Mouse (Mus musculus) kidney, postnatal 4 days (tissue): ENCODE data around the gene Dync1i2.

Experiments
- DNase-seq, 2 experiments: peaks; one replicate each; pipeline ENCODE4 v3.0.0; 2021; ENCODE audit warnings: mixed read lengths in 2 of 2

The Dync1i2 gene

DNA sequence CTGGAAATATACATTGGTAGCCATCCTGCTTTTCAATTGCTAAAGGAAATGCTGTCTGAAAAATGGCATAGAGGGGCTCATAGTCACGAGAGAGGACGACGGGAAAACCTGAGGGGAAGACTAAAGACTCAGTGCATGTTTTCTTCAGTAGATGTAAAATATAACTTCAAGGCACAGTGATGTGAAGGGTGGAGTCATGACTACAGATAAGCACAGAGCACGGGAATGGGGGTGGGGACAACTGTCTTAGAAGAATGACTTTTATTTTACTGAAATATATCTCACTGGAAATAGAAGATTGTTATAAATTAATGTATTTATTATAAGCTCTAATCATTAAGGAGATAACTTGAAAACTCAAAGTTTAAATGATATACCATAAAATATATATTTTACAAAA, 58.6 kb downstream of the Dync1i2 start:
- DNase-seq = no peak

DNA sequence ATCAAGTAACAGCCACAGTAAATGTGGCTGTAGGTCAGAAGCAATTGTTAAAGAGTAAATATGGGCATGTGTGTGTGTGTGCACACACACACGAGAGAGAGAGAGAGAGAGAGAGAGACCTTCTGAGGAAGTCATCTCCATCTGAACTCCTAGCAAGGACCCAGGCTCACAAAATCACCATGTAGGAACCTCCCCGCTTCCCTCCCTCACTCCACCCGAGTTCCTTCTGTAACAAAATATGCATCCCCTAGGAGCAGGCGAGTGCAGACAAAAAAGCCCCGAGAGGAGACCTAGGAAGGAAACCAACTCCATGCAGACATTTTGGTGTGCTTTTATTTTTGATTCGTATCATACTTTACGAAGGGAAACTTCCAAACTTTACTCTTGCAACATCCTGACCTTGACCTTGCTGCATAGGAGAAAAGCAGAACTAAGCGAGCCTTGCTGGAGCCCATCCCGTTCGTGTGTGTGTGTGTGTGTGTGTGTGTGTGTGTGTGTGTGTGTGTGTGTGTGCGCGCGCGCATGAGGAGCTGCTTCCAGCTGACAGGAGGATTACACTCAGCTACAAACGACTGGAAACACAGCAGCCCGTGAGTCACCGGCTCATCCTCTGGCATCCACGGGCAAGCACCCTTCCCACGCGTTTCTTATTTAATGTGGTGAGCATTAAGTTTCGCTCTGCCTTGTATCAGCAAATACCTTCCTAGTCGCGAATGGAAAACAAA, 62.6 kb downstream of the Dync1i2 start:
- DNase-seq = peak; percentile 60 to 69

GRCm38 (mm10) chr2:71275734-71276133, 64.2 kb downstream of the Dync1i2 start:
- DNase-seq = no peak

DNA sequence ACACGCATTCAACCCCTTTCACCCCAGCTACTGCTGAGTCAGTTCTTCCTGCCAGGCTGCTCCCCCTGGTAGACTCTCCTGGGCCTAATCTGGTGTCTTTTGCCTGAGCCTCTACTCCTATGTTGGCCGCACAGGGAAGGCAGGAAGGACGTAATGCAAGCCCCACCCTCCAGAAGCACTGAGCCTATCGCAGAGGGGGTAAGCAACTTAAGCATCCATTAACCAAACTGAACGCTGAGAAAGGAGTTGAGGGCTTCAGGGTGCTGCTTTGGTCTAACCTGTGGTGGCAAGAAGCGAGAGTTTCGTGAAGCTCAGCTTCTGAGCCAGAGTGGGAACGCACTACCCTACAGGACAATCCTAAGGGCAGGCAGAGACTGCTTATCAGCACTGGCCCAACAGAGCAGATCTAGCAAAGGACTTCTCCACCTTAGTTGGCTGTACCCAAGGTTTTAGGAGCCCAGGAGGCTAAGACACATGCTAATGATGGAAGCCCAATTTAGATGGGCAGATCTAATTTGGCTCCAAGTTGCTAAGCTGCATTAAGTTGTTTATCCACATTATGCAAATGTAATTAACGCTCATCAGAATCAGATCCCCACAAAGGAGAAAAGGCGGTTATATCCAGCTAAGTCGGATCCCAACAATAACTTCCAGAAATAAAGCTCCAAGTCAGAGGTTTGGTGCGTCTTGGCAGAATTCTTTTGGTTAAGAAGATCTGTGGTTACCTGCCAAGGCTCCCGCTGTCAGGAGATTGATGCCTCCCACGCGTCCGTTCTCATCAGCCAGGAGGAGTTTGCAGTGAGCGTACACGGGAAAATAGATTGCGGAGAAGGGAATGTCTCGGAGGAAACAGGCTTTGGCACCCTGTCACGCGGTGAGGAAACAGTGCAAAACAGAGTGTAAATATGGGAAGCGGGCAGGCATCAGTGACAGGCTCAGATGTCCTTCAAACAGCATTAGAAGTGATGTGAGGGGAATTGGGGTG, 67.6 kb downstream of the Dync1i2 start:
- peak in 1 of 2 experiments; percentile 32 for DNase-seq

DNA sequence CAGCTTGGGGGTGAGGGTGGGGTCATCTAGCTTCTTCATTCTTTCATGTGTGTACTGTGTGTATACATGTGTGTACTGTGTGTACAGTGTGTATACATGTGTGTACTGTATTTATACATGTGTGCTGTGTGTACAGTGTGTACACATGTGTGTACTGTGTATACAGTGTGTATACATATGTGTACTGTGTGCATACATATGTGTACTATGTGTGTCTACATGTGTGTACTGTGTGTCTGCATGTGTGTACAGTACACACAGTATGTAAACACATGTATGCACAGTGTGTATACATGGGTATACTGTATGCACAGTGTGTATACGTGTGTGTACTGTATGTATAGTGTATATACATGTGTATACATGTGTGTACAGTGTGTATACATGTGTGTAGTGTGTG, 70.5 kb downstream of the Dync1i2 start:
- no peak for DNase-seq

DNA sequence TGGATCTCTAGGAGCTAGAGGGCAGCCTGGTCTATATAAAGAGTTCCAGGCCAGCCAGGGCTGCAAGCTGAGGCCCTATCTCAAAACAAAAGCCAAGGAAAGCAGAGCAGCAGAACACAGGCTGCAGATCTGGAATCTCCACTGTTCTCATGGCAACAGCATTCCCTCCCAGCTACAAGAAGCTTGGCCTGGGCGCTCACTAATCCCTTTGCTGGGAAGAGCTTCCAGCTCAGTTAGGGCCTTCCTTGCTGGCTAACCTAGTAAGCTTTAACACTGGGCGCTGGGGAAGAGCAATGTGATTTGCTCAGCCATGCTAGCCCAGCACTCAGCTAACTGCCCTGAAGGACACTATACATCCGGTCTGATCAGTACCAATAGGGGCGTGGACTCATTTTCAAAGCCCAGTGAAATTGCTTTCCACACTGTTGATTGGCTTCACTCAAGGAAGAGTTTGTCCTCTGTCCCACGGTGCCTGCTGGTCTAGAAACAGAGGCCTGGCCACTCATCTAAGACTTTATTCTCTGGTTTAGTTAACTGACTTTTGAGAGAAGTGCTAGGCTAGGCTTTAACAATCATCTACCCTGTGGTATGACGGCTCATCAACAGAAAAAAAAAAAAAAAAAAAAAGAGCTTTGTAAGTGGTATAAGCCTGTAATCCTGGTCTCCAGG, 78.7 kb downstream of the Dync1i2 start:
- peak in 1 of 2 experiments; percentile 43 for DNase-seq

GRCm38 (mm10) chr2:71291566-71291965, 80.1 kb downstream of the Dync1i2 start:
- peak in 1 of 2 experiments; percentile 40 for DNase-seq

GRCm38 (mm10) chr2:71293983-71294382, 82.5 kb downstream of the Dync1i2 start:
- DNase-seq = no peak

DNA sequence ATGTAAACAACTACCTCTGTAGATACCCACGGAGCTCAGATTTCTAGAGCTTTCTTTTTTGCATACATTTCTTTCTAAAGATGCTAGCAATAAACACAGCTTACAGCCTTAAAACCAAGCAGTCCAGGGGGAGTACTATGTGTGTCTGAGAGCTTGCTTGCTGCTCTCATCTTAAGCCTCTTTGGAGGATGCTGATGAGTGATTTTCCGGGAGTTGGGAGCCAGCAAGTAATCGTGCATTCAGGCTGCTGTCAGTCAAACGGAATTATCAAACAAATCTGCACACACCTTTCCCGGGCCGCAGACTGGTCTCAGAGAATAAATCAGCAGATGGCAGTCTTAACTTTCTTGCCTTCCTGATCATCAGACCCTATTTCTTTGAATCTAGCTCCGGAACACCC, 83.0 kb downstream of the Dync1i2 start:
- DNase-seq = no peak

DNA sequence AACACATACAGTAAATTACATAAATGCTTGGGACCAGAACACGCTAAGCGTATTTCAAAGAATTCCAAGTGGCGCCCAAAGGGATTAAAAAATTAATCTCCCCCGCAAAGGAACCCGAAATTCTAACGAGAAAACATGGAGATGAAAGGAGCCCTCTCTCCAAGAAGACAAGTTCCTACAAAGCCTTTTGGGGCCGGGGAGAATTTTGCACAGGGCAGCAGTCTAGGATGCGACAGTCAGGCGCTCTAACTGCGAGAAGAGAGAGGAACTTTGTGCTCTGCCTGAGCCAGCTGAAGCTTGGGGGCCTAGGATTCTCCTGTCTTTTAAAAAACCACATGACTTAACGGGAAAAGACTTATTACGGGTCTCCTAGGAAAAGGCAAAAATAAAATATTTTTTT, 84.3 kb downstream of the Dync1i2 start:
- DNase-seq = no peak

DNA sequence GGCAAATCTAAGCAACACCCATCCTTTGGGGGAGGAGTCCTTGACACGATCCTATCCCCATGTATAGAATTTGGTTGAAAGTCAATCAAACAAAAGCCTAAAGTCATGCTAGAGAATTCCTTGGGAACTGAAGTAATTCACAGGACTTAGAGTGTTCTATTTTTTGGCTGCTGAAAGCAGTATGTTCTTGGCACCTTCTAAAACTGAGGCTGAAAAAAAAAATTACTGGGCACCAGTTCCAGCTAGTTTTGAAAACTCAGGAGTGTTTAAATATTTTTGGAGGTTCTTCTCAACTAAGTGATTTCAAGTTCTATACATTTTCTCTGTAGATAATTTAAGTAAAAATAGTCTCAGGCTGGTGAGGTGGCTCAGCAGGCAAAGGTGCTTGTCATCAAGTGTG, 86.0 kb downstream of the Dync1i2 start:
- no peak for DNase-seq

GRCm38 (mm10) chr2:71298729-71299128, 87.2 kb downstream of the Dync1i2 start:
- DNase-seq = peak in 1 of 2 experiments; percentile 49

- DNase-seq = no peak
These were observed 90.7 kb downstream of the Dync1i2 start for GRCm38 (mm10) chr2:71302156-71302663.

GRCm38 (mm10) chr2:71303221-71303620, 91.7 kb downstream of the Dync1i2 start:
- peak; percentile 60 to 67 for DNase-seq

- peak; percentile 16 to 43 for DNase-seq
These were observed 93.3 kb downstream of the Dync1i2 start for GRCm38 (mm10) chr2:71304821-71305220.

- DNase-seq = no peak
These were observed 94.9 kb downstream of the Dync1i2 start for GRCm38 (mm10) chr2:71306357-71306756.

DNA sequence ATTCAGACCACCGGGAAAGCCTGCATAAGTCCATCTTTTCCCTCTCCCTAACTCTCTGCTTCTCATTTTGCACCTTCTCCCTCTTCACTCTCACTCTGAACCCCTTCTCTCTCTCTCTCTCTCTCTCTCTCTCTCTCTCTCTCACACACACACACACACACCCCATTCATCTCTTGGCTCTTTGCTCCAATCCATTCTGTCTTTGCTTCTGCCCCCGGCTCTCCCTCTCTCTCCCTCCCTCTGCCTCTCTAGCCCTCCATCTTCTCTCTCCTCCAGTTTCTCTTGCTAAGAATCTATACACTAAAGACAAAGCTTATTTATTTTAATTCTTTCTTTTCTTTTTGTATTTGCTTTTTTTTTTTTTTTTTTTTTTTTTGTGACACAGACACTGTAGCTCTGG, 98.2 kb downstream of the Dync1i2 start:
- DNase-seq = no peak

DNA sequence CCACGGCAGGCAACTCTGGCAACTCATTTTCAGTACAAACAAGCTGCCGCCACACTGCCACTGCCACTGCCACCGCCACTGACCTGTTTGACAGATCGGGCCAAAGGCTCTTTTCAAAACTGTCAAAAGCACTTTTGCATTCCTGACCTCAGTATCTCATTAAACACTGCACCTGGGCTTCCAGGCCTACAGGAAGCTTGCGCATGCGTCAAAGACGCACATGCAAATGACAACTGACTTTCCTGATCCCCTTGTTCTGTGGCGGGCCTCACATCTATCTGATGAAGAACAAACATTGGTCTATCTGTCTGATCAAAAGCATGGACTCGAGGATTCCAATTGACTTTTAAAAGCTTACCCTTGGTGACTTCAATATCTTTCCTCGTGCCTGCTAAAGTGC, 100.6 kb downstream of the Dync1i2 start:
- DNase-seq = no peak
